Mouse (Mus musculus) neural tube, embryonic 14.5 days (tissue): ENCODE measurements around the gene Scaf4. TPM values are rescaled to one million over a fixed set of nuclear protein-coding genes. Genes with fewer than 3 reads are reported as not detected.

Experiments used
- polyA plus RNA-seq: library from polyadenylated mRNA; unstranded; fragments of >200 nt; fragmentation: Nextera tagmentation; extraction: Ambion mirVana; gene quantifications from 2 replicates; pipeline ENCODE4 v1.2.1, GENCODE M21; 2014

The Scaf4 gene
- polyA plus RNA-seq, 1 experiment from 2014 or later = 23.9 TPM

Other genes starting within 250 kb of the Scaf4 start
- 24.4 and 34.8 TPM in 2 replicates for gene Tiam1, start 140.7 kb downstream of the Scaf4 start, polyA plus RNA-seq
- gene Sod1, start 63.7 kb downstream of the Scaf4 start, polyA plus RNA-seq = 939 and 1,024 TPM in 2 replicates
- 7.4 and 8.0 TPM in 2 replicates for gene Hunk, start 101.5 kb upstream of the Scaf4 start, polyA plus RNA-seq